Mouse (Mus musculus): ENCODE measurements around the gene Rin2.

DNA sequence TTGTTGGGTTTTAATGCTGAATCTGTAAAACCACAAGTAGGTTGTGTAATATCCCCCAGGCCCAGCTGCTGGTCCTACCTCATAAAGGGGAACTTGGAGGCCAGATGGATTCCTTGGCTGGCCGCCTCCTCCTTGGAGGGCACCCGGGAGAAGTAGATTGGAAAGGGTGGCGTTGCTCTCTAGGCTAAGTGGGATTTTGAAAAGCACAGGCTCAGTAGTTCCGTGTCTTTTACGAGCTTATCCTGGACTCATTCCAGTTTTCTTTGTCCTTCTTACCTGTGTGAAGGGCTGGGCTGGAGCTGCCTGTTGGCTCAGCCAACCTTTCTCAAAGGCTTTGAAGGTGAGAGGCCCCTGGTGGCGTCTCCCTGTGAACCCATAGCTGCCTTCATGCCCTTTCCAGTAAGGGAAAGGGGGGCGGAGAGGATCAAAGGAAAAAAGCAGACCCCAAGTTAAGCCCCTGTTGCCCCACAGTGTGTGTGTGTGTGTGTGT lies 184.5 kb downstream of the Rin2 start:
- TF ChIP-seq CTCF (IDR thresholded peaks at IDR 0.05; ENCODE audit: low read depth, low read length), result no peak
- TF ChIP-seq TAL1 (conservative IDR thresholded peaks at IDR 0.05; ENCODE audit: low read depth, low read length), result no peak
- no peak for TF ChIP-seq GATA2 (IDR thresholded peaks at IDR 0.05; ENCODE audit: borderline replicate concordance, low read depth, low read length)

Measured in G1E (cell line).